Mouse (Mus musculus): ENCODE results near the gene Dph3. TPM values are rescaled to one million over a fixed set of nuclear protein-coding genes. Genes with fewer than 3 reads are reported as not detected.
A peak's percentile ranks its signal among the peaks of the same experiment; 100 is the strongest.

The Dph3 gene
- polyA plus RNA-seq, 1 experiment from 2014 or later: 82.4 TPM

DNA sequence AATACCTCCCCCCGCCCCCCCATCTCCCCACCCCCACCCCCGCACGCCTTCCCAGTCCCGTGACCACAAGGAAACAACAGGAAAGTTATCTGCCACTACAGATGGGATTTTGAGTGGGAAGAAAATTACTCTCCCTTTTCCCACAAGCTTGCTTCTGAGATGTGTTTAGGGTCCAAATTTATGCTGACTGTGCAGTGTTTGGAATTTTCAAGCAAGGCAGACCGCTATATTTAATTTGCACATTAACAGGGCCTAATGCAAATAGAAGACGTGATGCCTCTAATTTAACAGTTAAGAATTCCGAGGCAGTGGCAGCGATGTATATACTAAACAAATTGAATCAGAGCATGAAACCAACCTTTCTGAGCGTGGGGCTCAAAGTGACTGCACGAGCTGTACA, 30.7 kb downstream of the Dph3 start:
- no peaks in the 10 kb centered on the region for H3K4me1 ChIP-seq (ENCODE audit: control insufficient read depth, insufficient read depth, low read length)
- H3K9ac ChIP-seq (ENCODE audit: low read length): no peak overlapping the region
- no peaks in the 10 kb centered on the region for H3K36me3 ChIP-seq (ENCODE audit: control insufficient read depth, insufficient read depth, low read length)
- ATAC-seq (ENCODE audit: insufficient read depth, low FRiP score, low TSS enrichment) (no peak), DNase-seq (ENCODE audit: low spot score) (no peak)
- H3K9me3 ChIP-seq (ENCODE audit: control insufficient read depth, low read length): no peaks in the 10 kb centered on the region
- WGBS: 71% methylated on average over 10 of the region's 10 CpGs
- no peak overlapping the region for H3K4me3 ChIP-seq (ENCODE audit: low read depth, low read length)
- no peak overlapping the region for H3K4me2 ChIP-seq (ENCODE audit: low read depth)
- H3K27me3 ChIP-seq (ENCODE audit: control insufficient read depth, insufficient read depth, low read length): no peaks in the 10 kb centered on the region
- H3K27ac ChIP-seq (ENCODE audit: low read depth, low read length): no peak overlapping the region

DNA sequence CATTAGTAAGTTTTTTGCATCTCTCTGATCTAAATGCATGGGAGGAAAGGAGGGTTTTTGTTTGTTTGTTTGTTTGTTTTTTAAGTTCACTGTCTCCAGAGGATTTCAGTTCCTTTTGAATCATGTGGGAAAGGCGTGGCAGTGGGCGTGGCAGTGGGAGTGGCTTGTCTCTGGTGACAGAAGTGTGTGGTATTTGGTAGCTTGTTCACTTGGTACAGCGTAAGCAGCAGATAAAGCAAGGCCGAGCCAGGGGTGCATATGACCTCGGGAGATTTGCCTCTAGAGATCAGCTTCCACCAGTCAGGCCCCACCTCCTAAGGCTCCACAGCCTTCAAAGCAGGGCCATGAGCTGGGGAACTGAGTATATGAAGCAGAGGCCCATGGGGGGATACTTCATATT, 31.6 kb downstream of the Dph3 start:
- no peak for ATAC-seq (ENCODE audit: insufficient read depth, low FRiP score, low TSS enrichment)
- 80% methylated on average over 5 of the region's 5 CpGs for WGBS
- H3K9ac ChIP-seq (ENCODE audit: low read length): no peak overlapping the region

DNA sequence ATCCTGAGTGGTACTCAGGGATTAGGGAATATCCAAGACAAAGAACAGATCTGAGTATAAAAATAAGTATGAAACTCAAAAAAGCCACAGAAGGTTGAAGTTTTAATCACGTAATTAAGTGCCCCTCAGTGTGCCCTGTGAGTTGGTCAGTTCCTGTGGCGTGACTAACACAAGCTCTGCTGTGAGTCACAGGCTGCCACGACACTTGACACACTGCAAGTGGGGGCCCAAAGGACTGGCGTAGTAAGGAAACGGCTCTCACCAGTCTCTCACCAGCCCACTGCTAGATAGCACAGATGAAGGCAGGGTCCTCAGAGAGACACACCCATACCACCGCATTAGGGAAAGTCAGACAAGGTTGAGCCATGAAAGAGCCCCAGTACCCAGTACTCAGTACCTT, 35.4 kb downstream of the Dph3 start:
- Histone ChIP-seq H3K9ac (ENCODE audit: low read length) (no peak overlapping the region), H3K9me3 (ENCODE audit: control insufficient read depth, low read length) (no peaks in the 10 kb centered on the region), H3K4me3 (ENCODE audit: low read depth, low read length) (no peak overlapping the region), H3K4me2 (ENCODE audit: low read depth) (no peak overlapping the region), H3K27ac (ENCODE audit: low read depth, low read length) (no peak overlapping the region), H3K36me3 (ENCODE audit: control insufficient read depth, insufficient read depth, low read length) (no peaks in the 10 kb centered on the region), H3K4me1 (ENCODE audit: control insufficient read depth, insufficient read depth, low read length) (no peaks in the 10 kb centered on the region), H3K27me3 (ENCODE audit: control insufficient read depth, insufficient read depth, low read length) (no peaks in the 10 kb centered on the region)
- 90% methylated on average over 6 of the region's 6 CpGs for WGBS
- no peak for DNase-seq (ENCODE audit: low spot score)
- no peak for ATAC-seq (ENCODE audit: insufficient read depth, low FRiP score, low TSS enrichment)

More for the DNA sequence above, 31.6 kb downstream of the Dph3 start:
- no peaks in the 10 kb centered on the region for H3K9me3 ChIP-seq (ENCODE audit: control insufficient read depth, low read length)
- no peak overlapping the region for H3K27ac ChIP-seq (ENCODE audit: low read depth, low read length)
- H3K4me3 ChIP-seq (ENCODE audit: low read depth, low read length): no peak overlapping the region
- no peaks in the 10 kb centered on the region for H3K4me1 ChIP-seq (ENCODE audit: control insufficient read depth, insufficient read depth, low read length)
- no peaks in the 10 kb centered on the region for H3K27me3 ChIP-seq (ENCODE audit: control insufficient read depth, insufficient read depth, low read length)
- H3K36me3 ChIP-seq (ENCODE audit: control insufficient read depth, insufficient read depth, low read length): no peaks in the 10 kb centered on the region
- DNase-seq (ENCODE audit: low spot score): no peak
- H3K4me2 ChIP-seq (ENCODE audit: low read depth): no peak overlapping the region

DNA sequence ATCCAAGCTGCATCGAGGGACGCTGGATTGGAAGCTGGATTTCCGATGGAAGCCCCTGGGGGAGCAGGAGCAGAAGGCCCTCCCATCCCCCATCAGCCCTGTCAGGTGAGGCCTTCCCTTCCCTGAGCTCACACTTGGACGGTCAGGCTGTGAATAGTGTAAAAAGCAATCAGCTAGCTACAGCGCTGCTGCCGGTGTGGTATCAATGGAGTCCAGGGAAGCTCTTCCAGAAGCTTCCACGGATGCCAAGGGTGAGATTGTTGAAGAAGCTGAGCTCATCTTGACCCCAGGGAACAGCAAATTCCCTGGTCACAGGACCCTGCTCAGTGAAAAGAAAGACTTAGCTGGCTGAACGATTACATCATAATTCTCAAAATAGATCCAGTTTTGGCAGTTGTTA, 39.2 kb downstream of the Dph3 start:
- 87% methylated on average over 8 of the region's 8 CpGs for WGBS

DNA sequence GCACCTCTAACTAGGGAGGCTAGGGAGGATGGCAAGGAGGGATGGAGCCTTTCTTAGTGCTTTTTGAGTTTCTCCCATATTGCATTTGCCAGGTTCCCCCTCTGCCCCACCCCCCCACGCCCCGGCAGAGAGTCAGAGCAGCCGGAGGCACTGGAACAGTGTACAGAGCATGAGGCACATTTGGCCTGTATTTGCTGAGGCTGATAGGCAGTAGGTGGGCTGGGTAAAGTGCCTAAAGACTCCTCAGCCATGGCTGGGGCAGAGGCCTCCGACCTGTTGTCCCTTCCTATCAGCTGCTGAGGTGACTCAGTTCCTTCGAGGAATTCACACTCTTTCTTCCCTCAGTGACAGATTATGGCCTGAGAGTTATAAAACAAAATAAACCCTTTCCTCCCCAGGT, 43.4 kb downstream of the Dph3 start:
- ATAC-seq (ENCODE audit: insufficient read depth, low FRiP score, low TSS enrichment): no peak
- no peak overlapping the region for H3K4me3 ChIP-seq (ENCODE audit: low read depth, low read length)
- DNase-seq (ENCODE audit: low spot score): no peak
- H3K4me2 ChIP-seq (ENCODE audit: low read depth): no peak overlapping the region
- WGBS: 51% methylated on average over 5 of the region's 5 CpGs
- no peaks in the 10 kb centered on the region for H3K4me1 ChIP-seq (ENCODE audit: control insufficient read depth, insufficient read depth, low read length)
- H3K27ac ChIP-seq (ENCODE audit: low read depth, low read length): no peak overlapping the region
- H3K27me3 ChIP-seq (ENCODE audit: control insufficient read depth, insufficient read depth, low read length): no peaks in the 10 kb centered on the region
- H3K36me3 ChIP-seq (ENCODE audit: control insufficient read depth, insufficient read depth, low read length): no peaks in the 10 kb centered on the region
- no peak overlapping the region for H3K9ac ChIP-seq (ENCODE audit: low read length)
- no peaks in the 10 kb centered on the region for H3K9me3 ChIP-seq (ENCODE audit: control insufficient read depth, low read length)

More for the DNA sequence above, 39.2 kb downstream of the Dph3 start:
- H3K9ac ChIP-seq (ENCODE audit: low read length): no peak overlapping the region
- H3K27me3 ChIP-seq (ENCODE audit: control insufficient read depth, insufficient read depth, low read length): no peaks in the 10 kb centered on the region
- no peaks in the 10 kb centered on the region for H3K36me3 ChIP-seq (ENCODE audit: control insufficient read depth, insufficient read depth, low read length)
- no peak overlapping the region for H3K4me2 ChIP-seq (ENCODE audit: low read depth)
- DNase-seq (ENCODE audit: low spot score): no peak
- H3K4me1 ChIP-seq (ENCODE audit: control insufficient read depth, insufficient read depth, low read length): no peaks in the 10 kb centered on the region
- H3K4me3 ChIP-seq (ENCODE audit: low read depth, low read length): no peak overlapping the region
- no peak for ATAC-seq (ENCODE audit: insufficient read depth, low FRiP score, low TSS enrichment)
- H3K9me3 ChIP-seq (ENCODE audit: control insufficient read depth, low read length): no peaks in the 10 kb centered on the region
- H3K27ac ChIP-seq (ENCODE audit: low read depth, low read length): no peak overlapping the region

DNA sequence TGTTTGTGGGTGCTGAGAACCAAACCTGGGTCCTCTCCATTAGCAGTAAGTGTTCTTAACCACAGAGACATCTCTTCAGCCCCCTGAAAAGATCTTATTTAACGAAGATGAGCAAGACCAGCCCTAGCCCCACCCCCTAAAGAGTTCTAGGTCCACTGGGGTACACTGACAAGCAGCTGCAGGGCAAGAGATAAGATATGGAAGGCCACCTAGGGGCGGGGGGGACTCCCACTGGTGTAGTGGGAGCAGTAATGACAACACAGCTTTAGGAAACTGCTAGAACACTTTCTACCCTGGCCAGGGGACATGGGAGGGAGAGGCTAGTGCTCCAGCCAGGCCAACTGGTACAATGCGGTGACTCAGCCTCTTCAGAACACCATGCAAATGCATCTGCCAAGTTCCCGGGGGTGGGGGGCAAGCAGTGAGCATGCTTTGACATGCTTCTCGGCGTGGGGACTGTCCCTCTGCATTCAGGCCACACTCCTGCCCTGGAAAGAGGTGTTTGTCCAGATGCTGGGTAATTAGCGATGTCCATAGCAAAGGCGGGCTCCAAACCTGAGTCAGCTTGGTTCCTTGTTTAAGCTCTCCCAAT, 47.8 kb downstream of the Dph3 start:
- Histone ChIP-seq H3K9me3 (ENCODE audit: control insufficient read depth, low read length) (no peaks in the 10 kb centered on the region), H3K36me3 (ENCODE audit: control insufficient read depth, insufficient read depth, low read length) (no peaks in the 10 kb centered on the region), H3K27ac (ENCODE audit: low read depth, low read length) (no peak overlapping the region), H3K9ac (ENCODE audit: low read length) (no peak overlapping the region), H3K27me3 (ENCODE audit: control insufficient read depth, insufficient read depth, low read length) (no peaks in the 10 kb centered on the region), H3K4me2 (ENCODE audit: low read depth) (no peak overlapping the region), H3K4me1 (ENCODE audit: control insufficient read depth, insufficient read depth, low read length) (no peaks in the 10 kb centered on the region), H3K4me3 (ENCODE audit: low read depth, low read length) (no peak overlapping the region)
- 86% methylated on average over 8 of the region's 8 CpGs for WGBS
- DNase-seq (ENCODE audit: low spot score) (no peak), ATAC-seq (ENCODE audit: insufficient read depth, low FRiP score, low TSS enrichment) (no peak)

DNA sequence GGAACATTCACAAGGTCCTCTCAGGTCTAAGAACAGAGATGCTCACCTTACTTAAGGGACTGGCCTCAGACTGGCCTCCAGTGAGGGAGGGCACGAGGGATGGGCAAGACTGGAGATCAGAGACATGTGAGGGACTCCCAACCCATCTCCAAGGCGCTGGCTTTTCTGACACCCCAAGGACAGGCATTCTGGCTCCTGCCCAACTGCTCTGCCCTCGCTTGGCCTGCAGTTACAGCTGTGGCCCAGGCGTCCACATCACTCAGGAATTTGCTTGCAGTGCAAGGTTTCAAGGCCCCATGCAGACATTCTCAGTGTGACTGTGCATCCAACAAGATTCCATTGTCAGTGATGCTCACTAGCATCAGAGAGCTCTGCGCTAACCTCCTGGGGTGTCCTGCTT, 49.0 kb downstream of the Dph3 start:
- Histone ChIP-seq H3K36me3 (ENCODE audit: control insufficient read depth, insufficient read depth, low read length) (no peaks in the 10 kb centered on the region), H3K27me3 (ENCODE audit: control insufficient read depth, insufficient read depth, low read length) (no peaks in the 10 kb centered on the region), H3K27ac (ENCODE audit: low read depth, low read length) (no peak overlapping the region), H3K4me2 (ENCODE audit: low read depth) (no peak overlapping the region), H3K4me3 (ENCODE audit: low read depth, low read length) (no peak overlapping the region), H3K9me3 (ENCODE audit: control insufficient read depth, low read length) (no peaks in the 10 kb centered on the region), H3K4me1 (ENCODE audit: control insufficient read depth, insufficient read depth, low read length) (no peaks in the 10 kb centered on the region), H3K9ac (ENCODE audit: low read length) (no peak overlapping the region)
- ATAC-seq (ENCODE audit: insufficient read depth, low FRiP score, low TSS enrichment): no peak
- WGBS: 81% methylated on average over 5 of the region's 5 CpGs
- no peak for DNase-seq (ENCODE audit: low spot score)

DNA sequence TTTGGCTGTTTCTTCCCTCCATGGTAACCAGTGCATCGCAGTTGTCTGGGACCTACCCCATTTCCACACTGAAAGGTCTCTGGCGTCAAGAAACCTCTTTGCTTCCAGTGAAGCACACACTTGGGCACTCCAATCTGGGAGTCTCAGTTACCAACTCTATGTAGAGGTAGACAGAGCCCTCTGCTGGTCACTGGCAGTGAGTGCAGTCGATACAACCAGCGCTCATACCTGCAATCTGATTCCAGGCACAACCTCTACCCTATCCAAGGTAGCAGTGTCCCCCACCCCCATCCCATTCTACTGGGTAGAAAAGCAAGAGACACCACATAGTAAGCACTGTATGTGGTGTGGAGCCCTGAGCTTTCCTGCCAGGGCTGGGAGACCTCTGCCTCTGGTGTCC, 53.0 kb downstream of the Dph3 start:
- Histone ChIP-seq H3K4me3 (ENCODE audit: low read depth, low read length) (no peak overlapping the region), H3K9me3 (ENCODE audit: control insufficient read depth, low read length) (no peaks in the 10 kb centered on the region), H3K4me1 (ENCODE audit: control insufficient read depth, insufficient read depth, low read length) (peaks cover 3% of the 10 kb centered on the region; the same call in 1 of the 2 replicates), H3K27ac (ENCODE audit: low read depth, low read length) (no peak overlapping the region), H3K4me2 (ENCODE audit: low read depth) (no peak overlapping the region), H3K9ac (ENCODE audit: low read length) (no peak overlapping the region), H3K27me3 (ENCODE audit: control insufficient read depth, insufficient read depth, low read length) (no peaks in the 10 kb centered on the region), H3K36me3 (ENCODE audit: control insufficient read depth, insufficient read depth, low read length) (no peaks in the 10 kb centered on the region)
- 8% methylated on average over 4 of the region's 4 CpGs for WGBS
- peak; percentile 72 for DNase-seq (ENCODE audit: low spot score)
- ATAC-seq (ENCODE audit: insufficient read depth, low FRiP score, low TSS enrichment): no peak
